Mouse (Mus musculus) erythroid progenitor cell, adult 5-6 weeks (primary cell): ENCODE measurements around the gene Xrn1. TPM values are rescaled to one million over a fixed set of nuclear protein-coding genes. Genes with fewer than 3 reads are reported as not detected.
A peak's percentile ranks its signal among the peaks of the same experiment; 100 is the strongest.
"Not testable (repeated sequence)": the region's sequence is repeated elsewhere in the genome, so short reads cannot be mapped to it uniquely, and the experiment has no call there.

ENCODE experiments used
- ATAC-seq: replicated peaks from 2 replicates; pipeline ENCODE4 v1.8.0; 2016; ENCODE audit warnings: moderate number of reproducible peaks, mild to moderate bottlenecking, moderate TSS enrichment, inconsistent platforms; ENCODE audit not compliant: poor library complexity, low FRiP score, severe bottlenecking
- total RNA-seq, 2 experiments: library from RNA; stranded (forward) in 1 of 2; stranded (reverse) in 1 of 2; fragments of 150-400 nt in 1 of 2; fragments of 186-747, 209-891 nt in 1 of 2; gene quantifications; 2 replicates each; pipeline versions ENCODE4 v1.2.3 to v1.2.4; 2015 to 2017; ENCODE audit warnings: low replicate concordance in 2 of 2

Gene Xrn1
- 37.5 and 39.8 TPM in 2 replicates for total RNA-seq (2015; ENCODE audit: low replicate concordance)
- total RNA-seq (2017; ENCODE audit: low replicate concordance) = 43.0 and 55.6 TPM in 2 replicates

GRCm38 (mm10) chr9:95954585-95955461 is at the start of gene Xrn1:
TSS of gene Xrn1 (plus strand) at chr9:95954760.
- peak; percentile 97 for ATAC-seq

DNA sequence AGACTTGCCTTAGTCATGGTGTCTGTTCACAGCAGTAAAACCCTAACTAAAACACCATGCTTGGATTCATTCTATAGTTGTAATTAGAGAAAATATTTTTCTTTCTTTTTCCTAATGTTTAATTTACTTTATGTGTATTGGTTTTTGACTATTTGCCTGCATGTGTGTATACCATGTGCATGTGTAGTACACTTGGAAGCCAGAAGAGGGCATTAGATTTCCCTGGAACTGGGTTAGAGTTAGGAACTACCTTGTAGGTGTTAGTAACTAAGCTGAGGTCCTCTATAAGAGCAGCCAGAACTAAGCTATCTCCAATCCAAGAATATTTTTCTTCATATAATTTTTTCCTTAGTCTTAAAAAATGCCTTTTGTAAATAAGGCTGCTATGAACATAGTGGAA is 21.7 kb upstream of the Xrn1 start:
- ATAC-seq = peak; percentile 67; the same call in 1 of the 2 replicates

DNA sequence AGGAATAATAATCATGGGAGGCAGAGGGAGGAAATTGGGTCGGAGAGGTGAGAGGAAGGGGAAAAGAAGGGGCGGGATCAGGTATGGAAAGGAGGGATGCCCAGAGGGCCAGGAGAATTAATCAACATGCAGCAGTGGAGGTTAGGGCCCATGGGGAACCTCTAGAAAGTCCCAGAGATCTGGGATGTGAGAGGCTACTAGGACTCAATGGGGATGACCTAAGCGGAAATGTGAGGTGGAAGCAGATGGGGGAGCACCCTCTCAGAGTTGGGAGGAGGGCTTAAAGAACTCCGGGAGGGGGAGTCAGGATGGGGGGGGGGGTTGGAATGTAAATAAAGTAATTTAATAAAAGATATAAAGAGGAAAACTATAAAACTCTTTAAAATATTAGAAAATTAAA is 902 bp upstream of the Xrn1 start:
- ATAC-seq = no peak

GRCm38 (mm10) chr9:95954226-95954584 is 355 bp upstream of the Xrn1 start:
- peak; percentile 15 for ATAC-seq

- ATAC-seq = no peak
These were observed 3.1 kb downstream of the Xrn1 start for GRCm38 (mm10) chr9:95957611-95958010.

GRCm38 (mm10) chr9:95958041-95958730 is 3.6 kb downstream of the Xrn1 start:
- ATAC-seq = no peak

GRCm38 (mm10) chr9:95958731-95959105 is 4.2 kb downstream of the Xrn1 start:
- ATAC-seq = not testable (repeated sequence)

GRCm38 (mm10) chr9:95959246-95959645 is 4.7 kb downstream of the Xrn1 start:
- no peak for ATAC-seq

DNA sequence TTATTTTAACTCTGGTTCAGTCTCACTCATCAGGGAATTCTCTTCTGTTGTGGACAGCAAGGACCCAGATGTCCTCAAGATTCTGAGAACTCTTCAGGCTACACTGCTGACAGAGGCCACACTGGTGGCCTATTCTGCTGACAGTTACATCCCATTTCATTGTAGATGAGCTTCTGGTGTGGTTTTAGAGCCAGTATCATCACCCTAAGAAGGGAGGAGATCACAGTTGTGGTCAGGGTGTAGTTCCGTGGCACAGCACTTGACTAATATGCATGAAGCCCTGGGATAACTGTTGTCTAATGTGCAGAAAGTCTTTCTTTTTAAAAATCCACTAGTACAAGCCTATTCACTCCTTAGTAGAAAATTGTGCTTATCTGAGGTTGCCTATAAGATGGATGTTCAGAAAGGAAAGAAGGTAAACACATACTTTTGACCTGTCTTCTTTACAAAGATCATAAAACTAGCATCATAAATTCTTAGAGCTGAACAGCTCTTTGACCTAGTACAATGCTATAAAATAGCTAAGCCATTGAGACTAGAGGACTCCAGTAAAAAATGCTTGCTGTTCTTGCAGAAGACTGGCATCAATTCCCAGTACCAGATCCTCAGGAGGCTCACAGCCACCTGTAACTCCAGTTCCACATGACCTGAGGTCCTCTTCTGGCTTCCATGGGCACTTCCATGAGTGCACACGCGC is 5.3 kb downstream of the Xrn1 start:
- no peak for ATAC-seq

GRCm38 (mm10) chr9:95961058-95961457 is 6.5 kb downstream of the Xrn1 start:
- no peak for ATAC-seq

GRCm38 (mm10) chr9:95964037-95964436 is 9.5 kb downstream of the Xrn1 start:
- no peak for ATAC-seq

- no peak for ATAC-seq
These were observed 23.7 kb downstream of the Xrn1 start for GRCm38 (mm10) chr9:95978279-95978678.

DNA sequence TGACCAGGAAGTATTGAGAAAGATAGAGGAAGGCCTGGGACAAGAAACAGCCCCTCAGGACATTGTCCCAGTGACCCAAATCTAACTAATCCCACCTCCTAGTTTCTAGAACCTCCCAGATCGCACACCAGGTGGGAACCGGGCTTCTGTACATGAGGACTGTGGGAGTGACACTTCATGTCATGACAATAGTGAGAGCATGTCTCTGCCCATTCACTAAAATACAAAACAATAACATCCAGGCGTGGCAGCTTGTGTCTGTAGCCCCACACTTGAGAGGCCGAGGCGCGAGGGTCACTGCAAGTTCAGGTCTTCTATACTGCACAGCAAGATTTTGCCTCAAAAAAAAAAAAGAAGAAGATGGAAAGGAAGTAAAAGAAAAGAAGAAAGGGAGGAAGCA is 25.3 kb downstream of the Xrn1 start:
- ATAC-seq = no peak

DNA sequence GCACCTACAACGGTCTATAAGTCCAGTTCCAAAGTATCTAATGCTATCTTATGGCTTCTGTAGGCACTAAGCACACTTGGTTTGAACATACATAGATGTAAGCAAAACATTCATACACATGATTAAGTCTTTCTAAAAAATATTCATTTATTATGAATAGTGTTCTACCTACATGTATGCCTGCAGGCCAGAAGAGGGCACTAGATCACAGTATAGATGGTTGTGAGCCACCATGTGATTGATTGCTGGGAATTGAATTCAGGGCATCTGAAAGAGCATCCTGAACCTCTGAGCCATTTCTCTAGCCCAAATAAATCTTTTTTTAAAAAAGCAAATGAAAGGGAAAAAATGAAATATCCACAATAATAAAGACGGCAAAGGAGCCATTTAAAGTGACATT is 37.7 kb downstream of the Xrn1 start:
- no peak for ATAC-seq

- ATAC-seq = no peak
These were observed 49.9 kb downstream of the Xrn1 start for GRCm38 (mm10) chr9:96004455-96004854.

DNA sequence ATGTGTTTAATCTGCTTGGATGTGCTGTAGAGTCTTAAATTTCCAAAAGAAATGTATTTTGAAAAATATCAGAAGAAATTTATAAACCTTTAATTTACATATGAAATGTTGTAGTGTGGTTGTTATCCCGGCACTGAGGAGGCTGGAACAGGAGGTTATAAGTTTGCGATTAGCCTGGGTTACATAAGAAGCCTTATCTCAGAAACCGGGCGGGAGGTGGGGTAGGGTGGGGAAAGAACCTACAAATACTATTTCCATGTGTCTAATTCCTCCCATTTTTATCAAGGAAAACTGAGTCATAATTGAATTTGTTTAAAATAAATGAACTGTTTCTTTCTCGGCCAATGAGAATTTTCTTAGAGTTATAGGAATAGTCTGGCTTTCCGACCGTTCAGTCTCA is 56.1 kb downstream of the Xrn1 start:
- peak; percentile 88 for ATAC-seq

DNA sequence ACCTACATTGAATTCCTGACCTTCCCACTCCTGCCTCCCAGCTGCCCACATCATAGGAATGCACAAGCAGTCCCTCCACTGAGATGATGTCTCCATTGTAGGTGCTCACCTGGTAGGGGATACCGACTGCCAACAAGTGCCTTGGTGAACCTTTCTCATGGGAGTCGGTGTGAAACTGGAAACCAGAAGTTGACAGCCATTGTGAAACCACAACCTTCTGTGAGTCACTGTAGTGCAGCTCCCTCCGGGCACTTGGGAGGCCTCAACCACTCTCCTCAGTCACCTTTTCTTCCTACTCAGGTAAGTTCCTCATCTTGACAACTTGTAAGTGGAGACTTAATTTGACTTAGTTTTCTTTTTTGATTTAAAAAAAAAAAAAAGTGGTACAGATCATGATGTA is 69.4 kb downstream of the Xrn1 start:
- ATAC-seq = no peak

DNA sequence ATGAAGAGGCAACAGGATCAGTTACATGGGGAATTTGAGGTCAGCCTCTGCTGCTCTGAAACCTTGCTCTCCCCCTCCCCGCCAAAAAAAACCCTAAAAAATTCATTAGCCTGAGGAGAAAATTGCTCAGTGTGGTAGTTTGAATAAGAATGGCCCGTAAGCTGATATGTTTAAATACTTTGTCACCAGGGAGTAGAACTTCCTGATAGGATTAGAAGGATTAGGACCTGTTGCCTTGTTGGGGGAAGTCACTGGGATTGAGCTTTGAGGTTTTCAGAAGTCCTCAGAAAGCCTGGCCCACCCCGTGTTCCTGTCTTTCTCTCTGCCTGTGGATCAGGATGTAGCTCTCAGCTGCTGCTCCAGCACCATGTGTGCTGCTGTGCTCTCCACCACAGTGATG is 73.4 kb downstream of the Xrn1 start:
- ATAC-seq = no peak

GRCm38 (mm10) chr9:96028818-96029217 is 74.3 kb downstream of the Xrn1 start:
- peak; percentile 76 for ATAC-seq

GRCm38 (mm10) chr9:96029886-96030285 is 75.3 kb downstream of the Xrn1 start:
- ATAC-seq = no peak
